Comparison of ENCODE assay signal across 7 mouse cellular contexts in genomic region chr19:5810840-5811563, GRCm38 (mm10). TPM values are rescaled to one million over a fixed set of nuclear protein-coding genes. Genes with fewer than 3 reads are reported as not detected.
A peak's percentile ranks its signal among the peaks of the same experiment; 100 is the strongest.
DNase-seq lines count a peak whose midpoint lies in the region; ATAC-seq and TF ChIP-seq lines count a peak whose summit lies in the region.

No protein-coding gene starts in this region.

- WGBS in spleen, adult 2 months, result 87% methylated on average over 9 of the region's 9 CpGs
- 80% methylated on average over 9 of the region's 9 CpGs for WGBS in forebrain, embryonic 15.5 days
- 69% methylated on average over 9 of the region's 9 CpGs for WGBS in limb, embryonic 15.5 days

- no peak overlapping the region for H3K9ac ChIP-seq in forebrain, embryonic 15.5 days (replicated peaks)
- no peak overlapping the region for H3K9ac ChIP-seq in limb, embryonic 15.5 days

- no peak for TF ChIP-seq CTCF in spleen, adult 2 months (IDR thresholded peaks at IDR 0.05; ENCODE audit: extremely low read depth, insufficient read depth, insufficient read length, insufficient replicate concordance)

- peaks cover 10% of the 10 kb centered on the region; the same call in 1 of the 2 replicates for H3K4me1 ChIP-seq in spleen, adult 2 months (ENCODE audit: control insufficient read depth, insufficient read depth, insufficient read length)
- H3K4me1 ChIP-seq in forebrain, embryonic 15.5 days, result peaks cover 51% of the 10 kb centered on the region
- peaks cover 73% of the 10 kb centered on the region for H3K4me1 ChIP-seq in limb, embryonic 15.5 days

- TF ChIP-seq POLR2A in spleen, adult 2 months (IDR thresholded peaks at IDR 0.05; ENCODE audit: low read depth, low read length), result no peak

- H3K4me2 ChIP-seq in forebrain, embryonic 15.5 days (replicated peaks), result no peak overlapping the region
- H3K4me2 ChIP-seq in limb, embryonic 15.5 days, result 0 out of 2 replicates have a peak overlapping the region, but pooled peaks have one; percentile 4

- no peaks in the 10 kb centered on the region for H3K9me3 ChIP-seq in forebrain, embryonic 15.5 days
- no peaks in the 10 kb centered on the region for H3K9me3 ChIP-seq in limb, embryonic 15.5 days

- H3K27me3 ChIP-seq in spleen, adult 2 months (ENCODE audit: control insufficient read depth, insufficient read depth, low read length), result no peaks in the 10 kb centered on the region
- H3K27me3 ChIP-seq in forebrain, embryonic 15.5 days, result no peaks in the 10 kb centered on the region
- H3K27me3 ChIP-seq in limb, embryonic 15.5 days, result no peaks in the 10 kb centered on the region

- no peak for DNase-seq in spleen, adult 2 months (ENCODE audit: low read depth in 1 of 2, low spot score in 2 of 2)
- no peak for DNase-seq in spleen, adult 18-20 months
- no peak for DNase-seq in frontal cortex, postnatal 25 days (ENCODE audit: low spot score in 2 of 2)
- no peak for DNase-seq in right cerebral cortex, postnatal 14 days
- DNase-seq in cerebellum, postnatal 10 days, result no peak

- ATAC-seq in forebrain, embryonic 15.5 days (replicated peaks), result no peak
- ATAC-seq in limb, embryonic 15.5 days (ENCODE audit: insufficient number of reproducible peaks, low FRiP score, low TSS enrichment, low read depth), result no peak

- H3K27ac ChIP-seq in spleen, adult 2 months (ENCODE audit: insufficient read depth, low read length), result peak overlapping the region; percentile 35; the same call in 1 of the 2 replicates
- peak overlapping the region; percentile 96 for H3K27ac ChIP-seq in forebrain, embryonic 15.5 days (replicated peaks)
- peak overlapping the region; percentile 93 for H3K27ac ChIP-seq in limb, embryonic 15.5 days

- H3K36me3 ChIP-seq in spleen, adult 2 months (ENCODE audit: control insufficient read depth, insufficient read depth, low read length), result no peaks in the 10 kb centered on the region
- H3K36me3 ChIP-seq in forebrain, embryonic 15.5 days, result no peaks in the 10 kb centered on the region
- H3K36me3 ChIP-seq in limb, embryonic 15.5 days, result no peaks in the 10 kb centered on the region

- no peak overlapping the region for H3K4me3 ChIP-seq in spleen, adult 2 months (ENCODE audit: extremely low read depth, insufficient read depth, insufficient read length)
- no peak overlapping the region for H3K4me3 ChIP-seq in forebrain, embryonic 15.5 days
- H3K4me3 ChIP-seq in limb, embryonic 15.5 days, result no peak overlapping the region

RNA-seq across cellular contexts. Expression of gene Scyl1, which starts 39.8 kb away (rescaled TPM):
- polyA plus RNA-seq in spleen, adult 2 months (2012; rRNA removed), result 65.4 and 68.0 TPM in 2 replicates
- polyA plus RNA-seq in forebrain, embryonic 15.5 days (2015; fragmentation: Nextera tagmentation; extraction: Ambion mirVana), result 66.9 and 67.9 TPM in 2 replicates
- polyA plus RNA-seq in limb, embryonic 15.5 days (2015; fragmentation: Nextera tagmentation; extraction: Ambion mirVana), result 81.6 and 85.1 TPM in 2 replicates

Comparison
In these comparisons a context has a peak if more than half of its experiments do, and no peak if none do; other contexts are left out.
1. H3K27ac ChIP-seq: peak in every context shown above with its lines; median percentile 96 in forebrain, embryonic 15.5 days; 93 in limb, embryonic 15.5 days; 35 in spleen, adult 2 months.